Mouse (Mus musculus) megakaryocyte, embryonic 14.5 days (primary cell): ENCODE results near the gene Fasn.

ENCODE experiments used
- FLI1 ChIP-seq: IDR thresholded peaks from 2 replicates; pipeline ENCODE4 v1.6.1; 2012; ENCODE audit warnings: low read length, inconsistent platforms, mixed read lengths
- GATA1 ChIP-seq: IDR thresholded peaks from 3 replicates; pipeline ENCODE4 v1.6.1; 2012; ENCODE audit warnings: mixed read lengths, low read length, inconsistent platforms, borderline replicate concordance

GRCm38 (mm10) chr11:120805375-120806298, 18.7 kb downstream of the Fasn start:
- TF ChIP-seq GATA1 (no peak), FLI1 (no peak)
